Mouse (Mus musculus): Measurements from ENCODE around the gene Taar2. TPM values are rescaled to one million over a fixed set of nuclear protein-coding genes. Genes with fewer than 3 reads are reported as not detected.

The Taar2 gene
- polyA plus RNA-seq (2012; ENCODE audit: insufficient read depth, low replicate concordance) = not detected in 2 replicates

DNA sequence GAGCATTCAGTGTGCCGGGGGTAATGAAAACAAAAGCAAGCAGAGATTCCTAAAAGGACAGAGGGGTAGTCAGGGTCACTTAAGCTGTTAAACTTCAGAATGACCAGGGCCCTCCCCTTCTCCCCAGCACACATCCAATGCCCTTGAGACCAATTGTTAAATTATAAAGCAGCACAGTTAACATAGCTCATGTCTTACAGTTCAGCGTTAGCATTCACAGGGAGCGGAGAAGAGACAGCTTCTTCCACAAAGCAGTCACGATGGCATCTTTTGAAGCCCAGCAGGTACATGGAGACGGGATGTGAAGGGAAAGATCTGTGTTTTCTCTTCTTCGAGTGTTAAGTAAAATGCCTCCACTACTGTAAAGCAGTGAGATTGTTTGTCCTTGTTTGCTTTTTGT is at the start of gene Taar2:
Gene Taar2, plus strand, starts transcription at position 261 of the 400 bp plus-strand sequence.
- Histone ChIP-seq H3K27me3 (replicated peaks) (no peaks in the 10 kb centered on the region), H3K4me3 (replicated peaks) (no peak within 1 kb of the TSS), H3K9me3 (peaks cover 6% of the 10 kb centered on the region; the same call in 1 of the 2 replicates), H3K36me3 (replicated peaks; ENCODE audit: low read length) (no peaks in the 10 kb centered on the region), H3K4me1 (no peaks in the 10 kb centered on the region)
- no peak for TF ChIP-seq GATA1 (IDR thresholded peaks at IDR 0.05; ENCODE audit: borderline replicate concordance, low read length)
- TF ChIP-seq FLI1 (IDR thresholded peaks at IDR 0.05; ENCODE audit: low read length) = no peak

GRCm38 (mm10) chr10:23892987-23893386 is 45.4 kb upstream of the Taar2 start:
- Histone ChIP-seq H3K4me1 (no peaks in the 10 kb centered on the region), H3K9me3 (peaks cover 21% of the 10 kb centered on the region), H3K27me3 (replicated peaks) (no peaks in the 10 kb centered on the region), H3K4me3 (replicated peaks) (no peak overlapping the region), H3K36me3 (replicated peaks; ENCODE audit: low read length) (no peaks in the 10 kb centered on the region)
- TF ChIP-seq FLI1 (IDR thresholded peaks at IDR 0.05; ENCODE audit: low read length) (no peak), GATA1 (IDR thresholded peaks at IDR 0.05; ENCODE audit: borderline replicate concordance, low read length) (no peak)

GRCm38 (mm10) chr10:23894601-23895349 is 43.6 kb upstream of the Taar2 start, which contains the start of gene Vnn1:
TSS of gene Vnn1 (plus strand) at chr10:23894688.
- TF ChIP-seq FLI1 (IDR thresholded peaks at IDR 0.05; ENCODE audit: low read length) (no peak), GATA1 (IDR thresholded peaks at IDR 0.05; ENCODE audit: borderline replicate concordance, low read length) (no peak)
- Histone ChIP-seq H3K36me3 (replicated peaks; ENCODE audit: low read length) (no peaks in the 10 kb centered on the region), H3K4me1 (no peaks in the 10 kb centered on the region), H3K27me3 (replicated peaks) (no peaks in the 10 kb centered on the region), H3K9me3 (peaks cover 21% of the 10 kb centered on the region), H3K4me3 (replicated peaks) (peak within 1 kb of the TSS; percentile 23)

- Histone ChIP-seq H3K4me1 (no peaks in the 10 kb centered on the region), H3K36me3 (replicated peaks; ENCODE audit: low read length) (no peaks in the 10 kb centered on the region), H3K9me3 (peaks cover 21% of the 10 kb centered on the region), H3K27me3 (replicated peaks) (no peaks in the 10 kb centered on the region), H3K4me3 (replicated peaks) (no peak overlapping the region)
- TF ChIP-seq GATA1 (IDR thresholded peaks at IDR 0.05; ENCODE audit: borderline replicate concordance, low read length) (no peak), FLI1 (IDR thresholded peaks at IDR 0.05; ENCODE audit: low read length) (no peak)
Observed at GRCm38 (mm10) chr10:23895376-23895775, 43.0 kb upstream of the Taar2 start.

GRCm38 (mm10) chr10:23901119-23901518 is 37.3 kb upstream of the Taar2 start:
- Histone ChIP-seq H3K4me1 (no peaks in the 10 kb centered on the region), H3K4me3 (replicated peaks) (no peak overlapping the region), H3K27me3 (replicated peaks) (no peaks in the 10 kb centered on the region), H3K36me3 (replicated peaks; ENCODE audit: low read length) (no peaks in the 10 kb centered on the region), H3K9me3 (0 out of 2 replicates have a peak, but pooled peaks cover 3% of the 10 kb centered on the region)
- TF ChIP-seq GATA1 (IDR thresholded peaks at IDR 0.05; ENCODE audit: borderline replicate concordance, low read length) (no peak), FLI1 (IDR thresholded peaks at IDR 0.05; ENCODE audit: low read length) (no peak)

DNA sequence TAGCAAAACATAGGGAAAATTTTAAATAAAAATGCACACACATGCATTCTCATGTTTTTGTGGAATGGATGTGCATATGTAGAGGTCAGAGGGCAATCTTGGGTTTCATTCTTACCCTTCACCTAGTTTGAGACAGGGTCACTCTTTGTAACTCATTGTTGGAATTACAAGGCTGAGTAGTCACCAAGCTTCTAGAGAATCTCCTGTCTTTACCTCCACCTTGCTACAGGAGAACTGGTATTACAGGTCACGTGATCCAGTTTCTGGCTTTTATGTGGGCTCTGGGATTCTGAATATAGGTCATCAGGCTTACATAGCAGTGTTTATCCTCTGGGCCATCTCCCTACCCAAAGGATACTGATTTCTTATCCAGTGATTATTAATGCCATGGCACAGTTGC is 32.7 kb upstream of the Taar2 start:
- H3K36me3 ChIP-seq (replicated peaks; ENCODE audit: low read length) = no peaks in the 10 kb centered on the region
- no peak overlapping the region for H3K4me3 ChIP-seq (replicated peaks)
- H3K27me3 ChIP-seq (replicated peaks) = no peaks in the 10 kb centered on the region
- no peaks in the 10 kb centered on the region for H3K4me1 ChIP-seq
- 0 out of 2 replicates have a peak, but pooled peaks cover 3% of the 10 kb centered on the region for H3K9me3 ChIP-seq
- TF ChIP-seq GATA1 (IDR thresholded peaks at IDR 0.05; ENCODE audit: borderline replicate concordance, low read length) = no peak
- no peak for TF ChIP-seq FLI1 (IDR thresholded peaks at IDR 0.05; ENCODE audit: low read length)

DNA sequence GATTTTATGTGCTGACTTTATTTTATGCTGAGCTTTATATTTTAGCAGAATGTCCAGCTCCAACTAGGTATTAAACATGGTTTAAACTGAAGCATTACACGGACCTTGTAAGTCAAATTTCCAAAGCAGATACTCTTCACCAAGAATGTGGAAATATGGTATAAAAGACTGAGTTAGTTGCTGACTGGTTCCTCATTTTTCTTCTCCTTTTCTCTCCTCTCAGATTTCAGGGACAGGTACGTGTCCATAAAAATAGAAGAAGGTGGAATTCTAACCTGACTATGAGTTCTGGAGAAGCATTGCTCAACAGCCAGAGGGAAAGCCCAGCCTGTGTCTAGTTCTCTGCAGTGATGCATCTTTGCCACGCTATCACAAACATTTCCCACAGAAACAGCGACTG is 18.3 kb upstream of the Taar2 start, which contains the start of gene Taar1:
Gene Taar1, plus strand, starts transcription at position 301 of the 400 bp plus-strand sequence.
- peaks cover 3% of the 10 kb centered on the region; the same call in 1 of the 2 replicates for H3K9me3 ChIP-seq
- no peaks in the 10 kb centered on the region for H3K36me3 ChIP-seq (replicated peaks; ENCODE audit: low read length)
- TF ChIP-seq FLI1 (IDR thresholded peaks at IDR 0.05; ENCODE audit: low read length) (no peak), GATA1 (IDR thresholded peaks at IDR 0.05; ENCODE audit: borderline replicate concordance, low read length) (no peak)
- H3K27me3 ChIP-seq (replicated peaks) = no peaks in the 10 kb centered on the region
- no peak within 1 kb of the TSS for H3K4me3 ChIP-seq (replicated peaks)
- H3K4me1 ChIP-seq = no peaks in the 10 kb centered on the region

GRCm38 (mm10) chr10:23922468-23922867 is 15.9 kb upstream of the Taar2 start:
- Histone ChIP-seq H3K4me1 (no peaks in the 10 kb centered on the region), H3K9me3 (no peaks in the 10 kb centered on the region), H3K4me3 (replicated peaks) (no peak overlapping the region), H3K27me3 (replicated peaks) (no peaks in the 10 kb centered on the region), H3K36me3 (replicated peaks; ENCODE audit: low read length) (no peaks in the 10 kb centered on the region)
- TF ChIP-seq GATA1 (IDR thresholded peaks at IDR 0.05; ENCODE audit: borderline replicate concordance, low read length) (no peak), FLI1 (IDR thresholded peaks at IDR 0.05; ENCODE audit: low read length) (no peak)

DNA sequence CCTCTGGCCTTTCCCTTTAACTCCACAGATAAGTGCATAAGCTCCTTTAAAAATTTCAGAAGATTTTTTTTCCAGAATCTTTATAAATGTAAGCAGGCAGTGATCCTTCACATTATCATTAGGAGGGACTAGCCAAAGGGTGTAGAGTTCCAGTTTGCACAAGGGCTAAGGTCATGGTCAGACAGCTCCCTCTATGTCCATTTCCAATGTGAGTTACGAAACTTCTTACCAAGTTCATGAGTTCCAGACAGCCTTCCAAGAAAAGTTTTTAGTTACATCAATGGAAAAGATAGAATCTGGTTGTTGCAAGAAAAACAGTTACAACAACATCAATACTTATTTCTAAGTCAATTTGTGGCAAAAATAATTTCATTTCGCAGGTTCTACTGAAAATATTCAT is 14.4 kb upstream of the Taar2 start:
- Histone ChIP-seq H3K9me3 (peaks cover 3% of the 10 kb centered on the region; the same call in 1 of the 2 replicates), H3K36me3 (replicated peaks; ENCODE audit: low read length) (no peaks in the 10 kb centered on the region), H3K4me1 (peaks cover 4% of the 10 kb centered on the region; the same call in 1 of the 2 replicates), H3K27me3 (replicated peaks) (no peaks in the 10 kb centered on the region), H3K4me3 (replicated peaks) (no peak overlapping the region)
- no peak for TF ChIP-seq FLI1 (IDR thresholded peaks at IDR 0.05; ENCODE audit: low read length)
- TF ChIP-seq GATA1 (IDR thresholded peaks at IDR 0.05; ENCODE audit: borderline replicate concordance, low read length) = no peak

DNA sequence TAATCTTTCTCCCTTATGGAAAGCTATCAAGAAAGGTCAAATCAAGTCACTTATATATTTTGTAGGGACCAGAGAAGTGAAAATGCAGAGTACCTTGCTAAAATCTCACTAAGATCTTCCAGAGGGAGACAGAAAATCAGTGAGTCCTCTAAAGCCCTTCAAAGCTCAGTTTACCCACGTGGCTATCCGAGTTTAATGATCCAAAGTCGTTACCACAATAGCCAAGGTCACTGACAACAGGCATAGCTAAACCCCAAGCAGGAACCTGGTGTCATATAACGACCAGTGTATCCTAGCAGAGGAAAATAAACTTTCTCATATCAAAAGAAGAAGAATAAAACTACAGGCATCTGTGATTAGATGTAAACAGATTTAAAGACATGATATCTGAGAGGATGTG is 759 bp upstream of the Taar2 start:
- TF ChIP-seq FLI1 (IDR thresholded peaks at IDR 0.05; ENCODE audit: low read length) (no peak), GATA1 (IDR thresholded peaks at IDR 0.05; ENCODE audit: borderline replicate concordance, low read length) (no peak)
- no peak overlapping the region for H3K4me3 ChIP-seq (replicated peaks)

More for the DNA sequence above, 759 bp upstream of the Taar2 start:
- no peaks in the 10 kb centered on the region for H3K36me3 ChIP-seq (replicated peaks; ENCODE audit: low read length)
- H3K27me3 ChIP-seq (replicated peaks) = no peaks in the 10 kb centered on the region
- H3K9me3 ChIP-seq = peaks cover 6% of the 10 kb centered on the region; the same call in 1 of the 2 replicates
- no peaks in the 10 kb centered on the region for H3K4me1 ChIP-seq

All from megakaryocyte, embryonic 14.5 days (primary cell).